Mouse (Mus musculus) Patski (cell line): ENCODE measurements around the gene Cftr. TPM values are rescaled to one million over a fixed set of nuclear protein-coding genes. Genes with fewer than 3 reads are reported as not detected.

Experiments
- ATAC-seq: fragments of 100-300 bp; one replicate; pipeline ENCODE4 v1.8.0; 2021
- CTCF ChIA-PET: fragments of 350-600 bp; sonication (Branson Sonifier 250); formaldehyde crosslinking; loops from one replicate; lab custom pipeline; 2022; ENCODE audit warnings: inconsistent platforms; lab: Charles Lee
- POLR2A ChIA-PET: fragments of 350-600 bp; sonication (Branson Sonifier 250); formaldehyde crosslinking; loops from one replicate; lab custom pipeline; 2022; ENCODE audit warnings: antibody characterized with exemption, inconsistent platforms; lab: Charles Lee
- DNase-seq: peaks from one replicate; pipeline ENCODE4 v3.0.0-alpha.2; 2011; ENCODE audit warnings: low read depth, low spot score
- H3K27me3 ChIP-seq: fragments of 371-371 bp; one replicate; pipeline ENCODE4 v1.5.1; 2021
- CTCF ChIP-seq: fragments of 100-300 bp; IDR thresholded peaks from one replicate; pipeline ENCODE4 v1.5.1; 2021
- in situ Hi-C: fragments of 300-500 bp; cut with MboI; formaldehyde crosslinking; loops from 3 replicates; pipeline ENCODE4 v1.11.1; 2018; ENCODE audit warnings: low pct_unique_long_range_greater_than_20kb, mixed read lengths
- polyA plus RNA-seq: library from polyadenylated mRNA; unstranded; gene quantifications from one replicate; pipeline ENCODE4 v1.2.3, GENCODE M21; 2021

Cftr gene
- polyA plus RNA-seq, 1 experiment from 2014 or later, result 0.12 TPM

DNA sequence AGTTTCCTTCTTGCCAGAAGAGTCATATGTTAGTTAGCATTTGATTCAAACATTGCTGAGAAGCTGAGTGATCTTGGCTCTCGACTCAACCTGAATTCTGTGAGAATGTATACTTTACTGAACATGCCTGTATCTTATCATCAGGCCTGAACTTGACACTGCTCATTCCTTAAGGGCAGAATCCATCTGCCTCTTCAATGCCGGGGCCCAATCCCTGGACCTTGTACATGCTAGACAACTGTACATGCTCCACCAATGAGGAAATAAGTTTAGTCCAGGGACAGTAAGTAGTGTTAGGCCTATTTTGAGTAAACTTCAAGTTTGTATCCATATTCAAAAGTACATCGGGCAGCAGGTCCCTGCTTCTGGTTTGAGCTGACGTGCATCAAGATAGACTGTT, 134.6 kb downstream of the Cftr start:
- TF ChIP-seq CTCF, result no peak
- in situ Hi-C loops, result no loop called here
- ATAC-seq (no peak), DNase-seq (no peak)
- ChIA-PET POLR2A (no interaction called here), CTCF (no interaction called here)
- H3K27me3 ChIP-seq, result no peaks in the 10 kb centered on the region

DNA sequence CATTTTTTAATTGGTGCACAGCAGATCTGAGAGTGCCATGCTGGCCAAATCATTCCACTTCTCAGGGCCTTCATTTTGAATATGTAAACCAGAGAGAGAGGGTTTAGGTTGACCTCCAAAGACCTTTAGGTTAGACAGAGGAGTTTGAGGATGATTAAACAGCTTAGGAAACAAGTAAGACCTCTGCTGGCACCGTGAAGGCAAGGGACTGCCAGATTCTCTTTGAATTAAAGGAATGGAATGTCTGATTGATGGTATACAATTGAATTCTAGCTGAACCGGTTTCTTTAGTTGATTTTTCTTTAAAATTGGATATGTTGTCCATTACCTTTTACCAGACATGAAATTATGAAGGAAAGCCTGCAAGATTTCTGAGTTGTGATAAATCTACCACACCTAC, 140.5 kb downstream of the Cftr start:
- in situ Hi-C loops, result no loop called here
- no peak for TF ChIP-seq CTCF
- CTCF ChIA-PET, result interaction anchor here (1.0 to 1.9 kb wide), 5 partner anchors 8 to 76 kb away, joined by 3 to 4 read pairs (median 3); no protein-coding TSS in a partner anchor
- H3K27me3 ChIP-seq, result no peaks in the 10 kb centered on the region
- ATAC-seq (no peak), DNase-seq (no peak)
- POLR2A ChIA-PET, result no interaction called here

DNA sequence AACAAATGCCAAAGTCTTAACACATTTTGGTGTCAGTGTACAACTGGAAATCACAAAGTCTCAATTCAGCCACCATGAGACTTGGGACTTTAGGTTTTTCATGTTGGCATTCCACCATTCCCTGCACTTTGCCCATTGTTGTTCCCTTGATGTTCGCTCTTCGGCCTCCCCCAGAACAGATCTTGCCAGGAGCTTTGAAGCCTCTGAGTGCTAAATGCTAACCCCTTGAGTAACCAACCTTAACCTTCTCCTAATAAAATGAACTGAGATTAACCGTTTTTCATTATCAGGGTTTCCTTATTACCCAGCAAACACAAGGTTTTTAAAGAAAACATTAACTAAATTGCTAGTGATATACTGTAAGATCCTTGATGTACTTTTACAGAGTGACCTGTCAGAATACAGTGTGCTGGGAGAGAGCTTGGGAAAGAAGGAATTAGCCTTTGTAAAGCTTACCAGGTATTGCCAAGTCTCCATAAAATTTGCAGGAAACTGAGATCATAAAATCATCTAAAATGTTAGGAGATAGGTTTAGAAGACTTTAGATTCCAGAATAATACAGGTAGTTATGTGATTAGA, 144.0 kb downstream of the Cftr start:
- TF ChIP-seq CTCF, result no peak
- CTCF ChIA-PET, result interaction anchor here (1.2 kb wide), 1 partner anchor 11 kb away, joined by 3 read pairs; no protein-coding TSS in a partner anchor
- no peaks in the 10 kb centered on the region for H3K27me3 ChIP-seq
- POLR2A ChIA-PET, result interaction anchor here (0.6 kb wide), 1 partner anchor 543 kb away, joined by 3 read pairs; no protein-coding TSS in a partner anchor
- DNase-seq (no peak), ATAC-seq (no peak)
- in situ Hi-C loops, result no loop called here

DNA sequence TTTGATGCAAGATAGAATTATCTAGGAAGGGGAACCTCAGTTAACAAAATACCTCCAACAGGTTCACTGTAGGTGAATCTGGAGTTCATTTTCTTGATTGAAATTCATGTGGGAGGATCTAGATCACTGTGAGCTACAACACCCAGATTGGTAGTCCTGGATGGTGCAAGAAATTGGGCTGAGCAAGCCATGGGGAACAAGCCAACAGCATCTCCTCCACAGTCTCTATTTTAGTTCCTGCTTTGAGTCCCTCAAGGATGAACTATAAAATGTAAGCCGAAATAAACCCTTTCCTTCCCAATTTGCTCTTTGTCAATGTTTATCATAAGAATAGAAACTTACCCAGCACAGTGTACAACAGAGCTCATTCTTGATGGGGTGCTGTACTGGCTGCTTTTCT, 152.5 kb downstream of the Cftr start:
- DNase-seq, result no peak
- POLR2A ChIA-PET, result no interaction called here
- CTCF ChIA-PET, result interaction anchor here (0.7 kb wide), 1 partner anchor 9 kb away, joined by 3 read pairs; no protein-coding TSS in a partner anchor
- no peaks in the 10 kb centered on the region for H3K27me3 ChIP-seq
- in situ Hi-C loops, result no loop called here
- TF ChIP-seq CTCF, result no peak
- ATAC-seq, result no peak

DNA sequence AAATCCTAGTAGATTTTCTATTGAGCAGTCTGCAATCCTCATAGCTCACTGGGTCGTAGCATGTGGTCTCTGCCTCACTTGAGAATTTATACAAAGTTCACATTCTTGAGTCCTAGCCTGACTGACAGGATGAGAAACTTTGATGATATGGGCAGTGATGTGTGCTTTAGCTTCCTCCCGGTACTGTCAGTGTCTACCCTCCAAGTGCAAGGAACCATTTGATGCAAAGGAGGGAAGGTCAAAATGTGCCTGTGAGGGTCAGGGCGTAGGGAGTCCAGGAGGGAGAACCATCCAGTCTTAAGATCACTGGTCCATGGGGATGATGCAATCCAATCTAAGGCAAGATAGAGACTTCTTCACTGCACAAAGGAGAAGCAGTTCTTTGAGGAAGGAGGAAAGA, 164.9 kb downstream of the Cftr start:
- in situ Hi-C loops, result no loop called here
- no peak for DNase-seq
- POLR2A ChIA-PET, result no interaction called here
- H3K27me3 ChIP-seq, result no peaks in the 10 kb centered on the region
- CTCF ChIA-PET, result no interaction called here
- ATAC-seq, result peak; percentile 35
- no peak for TF ChIP-seq CTCF

DNA sequence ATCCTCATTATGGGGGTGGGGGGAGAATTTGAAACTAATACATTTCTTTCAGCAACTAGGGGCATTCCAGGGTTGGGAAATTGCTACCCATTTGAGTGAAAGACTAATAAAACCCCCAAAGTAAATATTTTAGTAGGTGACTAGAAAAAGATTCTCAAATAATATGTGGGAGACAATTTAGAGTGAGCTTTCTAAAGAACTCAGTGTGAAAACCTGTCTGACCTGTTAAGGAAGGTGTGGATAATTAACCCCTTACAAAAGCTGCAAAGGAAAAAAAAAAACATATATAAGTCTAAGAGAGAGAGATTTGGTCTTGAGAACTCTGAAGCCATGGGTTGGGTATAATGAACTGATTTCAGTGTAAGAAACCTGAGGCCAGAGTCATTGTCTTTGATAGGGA, 167.8 kb downstream of the Cftr start:
- POLR2A ChIA-PET, result no interaction called here

DNA sequence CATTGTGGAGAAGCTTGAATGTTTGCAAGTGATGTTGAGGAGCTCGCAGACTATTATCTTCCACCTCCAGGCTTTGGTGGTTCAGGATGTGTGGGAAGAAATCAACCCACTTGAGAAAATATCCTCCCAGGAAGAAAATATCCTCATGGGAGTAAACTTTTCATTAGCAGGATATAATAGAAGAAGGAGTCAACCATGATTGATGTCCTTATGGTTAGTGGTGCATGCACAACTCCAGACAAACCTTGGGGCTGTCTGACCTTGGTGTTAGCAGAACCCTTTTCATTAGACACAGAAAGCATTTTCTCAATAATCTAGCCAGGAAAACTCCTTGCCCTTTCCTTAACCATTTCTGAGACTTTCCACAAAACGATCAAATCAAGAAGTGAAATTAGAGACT, 173.8 kb downstream of the Cftr start:
- TF ChIP-seq CTCF, result no peak
- ChIA-PET POLR2A (interaction anchor here (0.6 kb wide), 1 partner anchor 80 kb away, joined by 3 read pairs; no protein-coding TSS in a partner anchor), CTCF (no interaction called here)
- ATAC-seq (no peak), DNase-seq (no peak)
- H3K27me3 ChIP-seq, result no peaks in the 10 kb centered on the region
- in situ Hi-C loops, result no loop called here

More for the DNA sequence above, 167.8 kb downstream of the Cftr start:
- H3K27me3 ChIP-seq, result no peaks in the 10 kb centered on the region
- TF ChIP-seq CTCF, result no peak
- in situ Hi-C loops, result no loop called here
- no peak for ATAC-seq
- CTCF ChIA-PET, result interaction anchor here (1.5 kb wide), 1 partner anchor 9 kb away, joined by 6 read pairs; no protein-coding TSS in a partner anchor
- DNase-seq, result no peak

DNA sequence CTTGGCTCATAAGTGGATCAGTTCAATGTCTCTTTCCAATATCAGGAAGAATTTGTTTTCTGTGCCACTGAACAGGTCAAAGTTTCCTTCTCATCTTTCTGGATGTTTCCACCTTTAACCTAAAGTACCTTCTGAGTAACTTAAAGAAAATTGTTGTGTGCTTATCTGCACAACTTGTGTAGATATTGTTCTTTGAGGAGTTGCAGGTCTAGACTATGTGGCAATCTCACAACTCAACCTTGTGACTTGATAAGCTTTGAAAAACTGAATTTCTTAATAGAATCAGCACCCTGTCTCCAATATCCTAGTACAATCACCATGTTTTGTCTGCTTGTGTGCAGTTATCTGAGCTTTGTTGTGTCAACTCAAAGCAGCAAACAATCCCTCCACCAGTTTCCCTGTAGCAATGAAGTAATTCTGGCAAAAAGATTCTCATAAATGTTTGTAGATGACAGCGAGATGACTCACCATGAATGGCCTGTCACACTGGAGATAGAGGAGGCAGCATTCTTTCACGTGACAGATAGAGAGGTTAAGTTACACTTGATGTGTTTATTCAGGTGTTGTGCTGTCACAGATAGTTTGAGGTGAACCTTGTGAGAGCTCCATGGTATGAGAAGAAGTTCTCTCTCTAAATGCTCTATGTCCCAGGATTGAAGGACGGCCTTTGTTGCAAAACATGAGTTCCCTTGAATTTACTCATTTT, 178.8 kb downstream of the Cftr start:
- ATAC-seq (no peak), DNase-seq (no peak)
- H3K27me3 ChIP-seq, result no peaks in the 10 kb centered on the region
- CTCF ChIA-PET, result no interaction called here
- POLR2A ChIA-PET, result no interaction called here
- TF ChIP-seq CTCF, result no peak
- in situ Hi-C loops, result no loop called here

DNA sequence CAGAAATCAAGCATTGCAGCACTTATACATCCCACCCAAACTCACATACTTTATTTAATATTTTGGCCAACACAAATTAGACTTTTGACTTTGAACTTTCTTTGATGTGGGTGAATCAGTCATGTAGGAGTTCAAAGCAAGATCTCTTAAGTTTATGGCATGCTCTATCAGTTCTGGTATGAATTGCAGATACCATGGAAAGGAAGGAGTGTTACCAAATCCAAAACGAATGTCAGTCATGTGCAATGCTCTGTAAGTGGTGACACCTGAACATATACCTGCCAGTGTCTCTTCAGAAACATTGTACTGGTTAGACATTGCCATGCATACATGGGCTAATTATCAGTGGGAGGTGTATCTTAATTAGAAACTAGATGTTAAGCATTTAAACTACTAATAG, 189.7 kb downstream of the Cftr start:
- in situ Hi-C loops, result loop anchor here (25.0 kb wide), 1 partner anchor 673 kb away; the partner anchor contains the start of gene St7
- H3K27me3 ChIP-seq, result no peaks in the 10 kb centered on the region
- DNase-seq (no peak), ATAC-seq (no peak)
- no peak for TF ChIP-seq CTCF
- ChIA-PET CTCF (no interaction called here), POLR2A (no interaction called here)

DNA sequence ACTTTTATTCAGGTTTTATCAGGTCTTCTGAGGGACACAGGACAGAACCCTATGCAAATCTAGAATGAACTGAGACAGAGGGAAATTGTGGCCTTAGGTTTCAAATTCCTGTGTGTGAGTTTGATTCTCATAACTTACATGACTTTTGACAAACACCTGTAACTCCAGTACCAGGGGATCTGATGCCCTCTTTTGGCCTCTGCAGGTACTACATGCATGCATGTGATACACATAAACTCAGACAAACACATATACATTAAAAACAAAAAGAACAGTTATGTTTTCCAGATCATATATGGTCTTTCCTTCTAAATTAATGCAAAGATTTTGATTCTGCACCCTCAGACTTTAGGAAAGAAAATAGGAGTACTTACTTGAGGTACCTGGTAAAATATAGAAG, 190.5 kb downstream of the Cftr start:
- POLR2A ChIA-PET, result no interaction called here
- no peaks in the 10 kb centered on the region for H3K27me3 ChIP-seq
- no peak for ATAC-seq
- peak; percentile 51 for TF ChIP-seq CTCF
- in situ Hi-C loops, result loop anchor here (25.0 kb wide), 1 partner anchor 674 kb away; the partner anchor contains the start of gene St7
- CTCF ChIA-PET, result no interaction called here
- DNase-seq, result no peak

DNA sequence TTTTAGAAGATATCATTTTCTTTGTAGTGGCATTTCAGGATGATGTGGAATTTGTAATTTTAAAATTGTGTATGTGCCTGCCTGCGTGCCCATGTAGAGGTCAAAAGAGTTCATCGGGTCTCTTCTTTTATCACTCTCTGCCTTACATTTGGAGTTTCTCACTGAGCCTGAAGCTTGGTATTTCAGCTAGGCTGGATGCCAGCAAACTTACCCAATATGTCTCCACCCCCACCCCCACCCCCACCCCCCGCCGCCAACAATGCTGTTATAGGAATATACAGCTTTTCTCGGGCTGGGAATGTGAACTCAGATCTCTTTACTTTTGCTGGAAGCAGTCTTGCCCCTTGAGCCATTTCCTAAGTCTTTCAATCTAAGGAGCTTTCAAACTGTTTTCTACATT, 191.7 kb downstream of the Cftr start:
- H3K27me3 ChIP-seq, result no peaks in the 10 kb centered on the region
- in situ Hi-C loops, result loop anchor here (25.0 kb wide), 1 partner anchor 675 kb away; the partner anchor contains the start of gene St7
- ATAC-seq (no peak), DNase-seq (no peak)
- TF ChIP-seq CTCF, result no peak
- POLR2A ChIA-PET, result interaction anchor here (0.6 kb wide), 1 partner anchor 1293 kb away, joined by 3 read pairs; no protein-coding TSS in a partner anchor
- CTCF ChIA-PET, result interaction anchor here (0.6 kb wide), 1 partner anchor 47 kb away, joined by 3 read pairs; no protein-coding TSS in a partner anchor
